Mouse (Mus musculus): ENCODE measurements around the gene Mypop.

Gene Mypop

DNA sequence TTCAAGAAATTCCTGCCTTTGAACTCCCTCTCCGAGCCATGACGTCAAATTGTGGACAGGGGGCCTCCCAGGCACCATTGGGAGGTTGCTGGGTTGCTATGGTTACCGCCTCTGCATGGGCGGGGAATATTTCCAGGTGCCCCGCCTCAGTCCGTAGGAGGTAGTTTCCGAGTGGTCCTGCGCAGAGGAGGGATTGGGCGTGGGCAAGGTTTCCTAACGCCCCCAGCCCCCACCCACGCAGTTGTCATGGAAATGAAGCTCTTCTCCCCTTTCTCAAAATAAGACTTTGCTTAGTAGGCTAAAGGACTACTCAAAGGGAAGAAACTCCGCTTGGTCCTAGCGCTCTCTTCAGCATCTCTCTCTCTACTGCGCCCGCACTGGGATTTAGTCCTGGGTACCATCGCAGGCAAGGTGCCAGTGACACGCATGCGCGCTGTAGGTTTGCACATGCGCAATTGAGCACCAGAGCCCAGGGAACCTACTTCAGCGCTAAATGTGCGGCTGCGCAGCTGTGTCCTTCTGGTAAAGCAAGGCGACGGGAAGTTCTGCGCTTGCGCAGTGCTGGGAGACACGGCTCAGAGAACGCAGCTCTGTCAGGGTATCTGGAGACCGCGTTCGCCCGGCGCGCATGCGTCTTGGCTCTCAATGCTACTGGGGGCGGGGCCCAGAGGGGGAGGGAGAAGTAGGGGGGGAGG lies at the start of gene Mypop:
Gene Mypop (plus strand): TSS at position 645 of the 695 bp plus-strand sequence.
- DNase-seq (ENCODE audit: low read depth, low spot score) = peak; percentile 99

DNA sequence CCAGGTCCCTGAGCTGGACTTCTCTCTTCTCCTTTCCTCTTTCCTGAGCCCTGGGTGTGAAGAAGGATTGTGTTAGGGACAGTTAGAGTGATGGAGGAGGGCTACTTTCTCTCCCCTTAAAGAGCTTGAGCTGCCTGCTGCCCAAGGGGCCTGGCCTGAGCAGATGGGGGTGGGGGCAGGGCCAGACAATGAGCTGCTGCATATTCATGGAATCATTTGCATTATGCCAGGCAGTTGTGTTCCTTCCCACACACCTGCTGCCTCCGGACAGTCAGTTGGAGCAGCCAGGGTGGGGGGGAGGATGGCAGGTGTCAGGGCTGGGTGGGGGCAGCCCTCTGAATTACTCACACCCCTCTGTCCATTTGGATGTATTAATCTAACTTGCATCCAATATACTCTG lies 48.7 kb upstream of the Mypop start:
- DNase-seq (ENCODE audit: low read depth, low spot score) = no peak

DNA sequence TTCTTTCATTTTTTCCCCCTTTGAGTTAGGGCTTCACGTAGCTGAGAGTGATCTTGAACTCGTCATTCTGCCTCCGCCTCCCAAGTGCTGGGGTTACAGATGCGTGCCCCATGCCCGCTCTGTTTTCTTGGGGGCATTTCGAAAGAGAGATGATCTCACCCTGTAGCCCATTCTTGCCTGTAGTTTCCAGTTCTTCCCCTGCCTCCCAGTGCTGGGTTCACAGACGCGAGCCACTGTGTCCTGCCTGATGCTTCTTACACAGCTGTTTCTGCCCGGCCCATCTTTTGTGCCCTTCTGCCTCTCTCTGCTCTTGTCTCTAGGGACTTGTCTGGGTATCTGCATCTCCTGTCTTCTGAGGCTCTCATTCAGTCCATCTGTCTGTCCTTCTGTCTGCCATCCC lies 48.2 kb upstream of the Mypop start:
- DNase-seq (ENCODE audit: low read depth, low spot score) = no peak

DNA sequence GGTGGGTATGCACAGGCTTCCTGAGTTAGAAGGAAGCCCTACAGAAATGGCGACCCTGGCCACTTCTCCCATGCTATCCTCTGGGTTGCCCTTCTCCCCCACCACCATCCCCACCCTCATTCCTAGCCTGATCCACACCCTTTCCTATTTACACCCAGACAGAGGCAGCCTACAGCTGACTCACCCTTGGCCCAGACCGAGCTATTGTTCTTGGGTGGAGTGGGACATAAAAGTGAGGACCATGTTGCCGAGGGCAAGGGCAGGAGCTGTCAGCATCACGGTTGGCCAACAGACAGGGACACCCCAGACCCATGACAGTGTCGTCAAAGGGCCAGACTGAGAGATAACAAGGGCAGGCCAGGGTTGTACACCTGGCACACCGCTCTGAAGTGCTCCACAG lies 42.9 kb upstream of the Mypop start:
- DNase-seq (ENCODE audit: low read depth, low spot score) = no peak

DNA sequence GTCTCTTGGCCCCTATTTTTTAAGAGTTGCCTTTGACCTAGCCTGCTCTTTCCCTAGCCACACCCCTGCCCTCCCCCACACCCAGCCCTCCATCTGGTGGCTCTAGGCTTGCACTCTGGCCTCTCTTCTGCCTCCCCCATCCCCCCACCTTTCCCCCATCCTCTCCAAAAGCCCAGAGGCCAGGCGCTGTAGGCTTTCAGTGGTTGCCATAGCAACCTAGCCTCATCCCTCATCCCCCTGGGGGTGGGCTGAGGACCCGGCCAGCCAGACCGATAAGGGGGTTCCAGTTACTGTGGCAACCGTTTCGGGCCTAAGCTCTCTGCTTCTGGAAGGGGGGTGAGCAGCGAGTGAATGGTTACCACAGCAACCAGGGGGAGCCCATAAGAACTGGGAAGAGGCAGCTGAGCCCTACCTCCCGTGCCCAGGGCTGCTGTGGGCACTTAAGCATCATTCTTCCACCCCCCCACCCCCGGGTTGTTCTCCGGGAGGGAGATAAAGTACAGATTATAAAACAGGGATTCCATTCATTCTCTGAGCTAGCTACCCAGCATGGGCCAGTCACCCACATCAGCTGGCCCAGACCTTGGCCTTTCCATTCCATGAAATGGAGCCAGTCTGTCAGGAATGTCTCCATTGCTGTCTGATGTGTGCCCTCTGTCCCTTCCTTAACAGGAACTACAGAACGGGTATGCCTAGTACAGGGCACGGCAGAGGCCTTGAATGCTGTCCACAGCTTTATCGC lies 41.1 kb upstream of the Mypop start:
- DNase-seq (ENCODE audit: low read depth, low spot score) = no peak

DNA sequence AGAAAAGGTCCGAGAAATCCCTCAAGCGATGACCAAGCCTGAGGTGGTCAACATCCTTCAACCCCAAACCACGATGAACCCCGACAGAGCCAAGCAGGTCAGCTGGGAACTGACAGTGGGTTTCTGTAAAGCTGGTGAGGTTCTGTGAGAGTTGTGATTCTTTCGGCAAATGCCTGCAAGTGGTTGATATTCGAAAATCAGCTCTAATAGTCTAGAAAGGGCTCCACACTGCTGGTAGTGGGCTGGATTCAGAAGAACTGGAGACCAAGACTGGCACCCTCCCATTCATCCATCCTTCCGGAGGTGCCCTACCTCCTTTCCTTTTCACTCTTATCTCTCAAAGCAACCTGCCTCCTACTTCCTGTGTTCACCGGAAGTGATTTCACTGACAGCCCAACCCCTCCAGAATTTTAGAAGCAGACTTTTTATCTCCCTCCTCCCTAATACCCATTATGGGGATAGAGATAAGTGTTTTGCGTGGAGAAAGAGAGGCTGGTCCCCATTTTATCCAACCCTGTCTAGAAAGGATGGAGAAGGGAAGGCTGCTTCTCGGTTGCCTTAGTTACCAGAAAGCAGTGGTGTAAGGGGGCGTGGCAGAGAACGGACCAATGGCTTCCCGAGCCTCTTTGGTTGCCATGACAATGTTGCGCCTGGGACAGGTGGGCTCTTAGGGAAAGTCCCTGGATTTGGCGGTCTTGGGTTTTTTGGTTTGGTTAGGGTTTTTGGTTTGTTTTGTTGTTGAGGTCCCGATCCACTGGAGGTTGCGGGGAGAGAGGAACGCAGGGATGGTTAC lies 40.3 kb upstream of the Mypop start:
- no peak for DNase-seq (ENCODE audit: low read depth, low spot score)

DNA sequence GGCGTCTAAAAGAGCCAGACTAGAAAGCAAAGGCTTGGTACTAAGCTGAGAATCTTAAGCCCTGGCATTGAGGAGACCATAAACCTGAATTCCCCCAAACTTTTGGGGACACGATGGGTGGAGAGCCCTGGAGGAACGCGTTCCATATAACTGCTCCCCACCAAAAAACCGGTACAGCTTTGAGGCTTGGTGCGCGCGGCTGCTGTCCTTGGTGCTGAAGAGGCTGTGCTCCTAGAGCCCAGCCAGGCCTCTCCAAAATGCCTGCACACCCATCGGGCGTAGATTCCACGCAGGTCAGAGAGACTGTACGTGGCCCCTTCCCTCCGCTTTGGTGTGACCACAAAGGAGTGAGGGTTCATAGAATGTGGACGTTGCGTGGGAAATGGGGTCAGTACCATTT lies 39.6 kb upstream of the Mypop start:
- DNase-seq (ENCODE audit: low read depth, low spot score) = peak; percentile 22

DNA sequence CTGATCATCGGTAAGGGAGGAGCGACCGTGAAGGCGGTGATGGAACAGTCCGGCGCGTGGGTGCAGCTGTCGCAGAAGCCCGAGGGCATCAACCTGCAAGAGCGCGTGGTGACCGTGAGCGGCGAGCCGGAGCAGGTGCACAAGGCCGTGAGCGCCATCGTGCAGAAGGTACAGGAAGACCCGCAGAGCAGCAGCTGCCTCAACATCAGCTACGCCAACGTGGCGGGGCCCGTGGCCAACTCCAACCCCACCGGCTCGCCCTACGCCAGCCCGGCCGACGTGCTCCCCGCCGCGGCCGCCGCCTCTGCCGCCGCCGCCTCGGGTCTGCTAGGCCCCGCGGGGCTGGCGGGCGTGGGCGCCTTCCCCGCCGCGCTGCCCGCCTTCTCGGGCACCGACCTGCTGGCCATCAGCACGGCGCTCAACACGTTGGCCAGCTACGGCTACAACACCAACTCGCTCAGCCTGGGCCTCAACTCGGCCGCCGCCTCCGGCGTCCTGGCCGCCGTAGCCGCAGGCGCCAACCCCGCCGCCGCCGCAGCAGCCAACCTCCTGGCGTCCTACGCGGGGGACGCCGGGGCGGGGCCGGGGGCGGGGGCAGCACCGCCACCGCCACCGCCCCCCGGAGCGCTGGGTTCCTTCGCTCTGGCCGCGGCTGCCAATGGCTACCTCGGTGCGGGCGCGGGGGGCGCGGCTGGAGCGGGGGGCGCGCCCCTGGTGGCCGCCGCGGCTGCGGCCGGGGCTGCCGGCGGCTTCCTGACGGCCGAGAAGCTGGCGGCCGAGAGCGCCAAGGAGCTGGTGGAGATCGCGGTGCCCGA lies 33.3 kb upstream of the Mypop start:
- peak; percentile 39 for DNase-seq (ENCODE audit: low read depth, low spot score)

DNA sequence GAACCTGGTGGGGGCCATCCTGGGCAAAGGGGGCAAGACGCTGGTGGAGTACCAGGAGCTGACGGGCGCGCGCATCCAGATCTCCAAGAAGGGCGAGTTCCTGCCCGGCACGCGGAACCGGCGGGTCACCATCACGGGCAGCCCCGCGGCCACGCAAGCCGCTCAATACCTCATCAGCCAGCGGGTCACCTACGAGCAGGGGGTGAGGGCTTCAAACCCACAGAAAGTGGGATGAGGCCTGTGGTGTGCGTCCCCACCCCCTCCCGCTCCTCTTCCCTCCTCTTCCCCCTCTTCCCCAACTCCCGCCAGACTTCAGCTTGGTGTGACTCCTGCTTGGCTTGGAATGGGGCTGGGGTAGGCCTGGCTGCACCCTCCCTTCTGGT lies 32.7 kb upstream of the Mypop start:
- no peak for DNase-seq (ENCODE audit: low read depth, low spot score)

DNA sequence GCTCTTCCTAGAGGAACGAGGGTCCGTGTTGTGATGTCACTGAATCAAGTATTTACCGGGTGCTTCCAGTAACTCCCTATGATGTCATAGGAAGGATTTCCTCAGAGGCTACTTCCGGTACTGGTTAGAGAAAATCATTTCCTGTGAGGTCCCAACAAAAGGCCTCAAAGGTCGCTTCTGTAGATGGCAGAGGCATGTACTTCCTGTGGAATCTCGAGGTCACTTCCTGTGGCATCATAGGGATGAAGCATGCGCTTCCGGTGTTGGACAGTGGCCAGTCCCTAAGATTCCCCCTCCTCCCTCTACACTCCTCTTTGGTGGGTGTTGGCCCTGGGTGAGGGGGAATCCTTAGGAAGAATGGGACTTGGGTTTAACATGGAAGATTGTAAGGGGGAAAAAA lies 31.6 kb upstream of the Mypop start:
- no peak for DNase-seq (ENCODE audit: low read depth, low spot score)

DNA sequence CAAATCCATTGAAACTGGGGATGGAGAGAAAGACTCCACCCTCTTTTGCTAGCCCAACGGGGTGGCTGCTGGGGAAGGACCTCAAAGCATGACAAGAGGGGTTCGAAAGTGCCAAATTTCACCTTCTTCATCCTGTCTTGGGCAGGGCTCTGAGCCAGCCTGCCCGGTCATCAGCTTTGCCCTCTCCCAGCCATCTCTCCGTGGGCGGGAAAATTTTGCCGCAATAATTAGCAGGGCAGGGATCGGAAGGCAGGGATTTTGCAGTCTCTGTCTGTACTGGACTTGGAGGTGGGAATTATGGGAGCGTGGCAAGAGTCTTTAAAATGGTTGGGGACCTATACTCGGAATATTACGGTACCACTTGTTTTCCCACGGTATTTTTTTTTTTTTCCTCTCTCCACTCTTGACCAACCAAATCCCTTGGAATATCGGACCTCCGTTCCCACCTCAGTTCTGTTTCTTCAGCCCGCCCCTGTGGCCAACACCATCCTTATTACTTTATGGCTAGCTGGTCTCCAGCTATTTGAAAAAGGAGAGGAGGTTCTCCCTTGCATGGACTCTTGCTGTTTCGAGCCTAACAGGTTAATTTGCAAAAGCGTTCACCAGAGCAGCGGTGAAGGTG lies 28.8 kb upstream of the Mypop start:
- DNase-seq (ENCODE audit: low read depth, low spot score) = no peak

DNA sequence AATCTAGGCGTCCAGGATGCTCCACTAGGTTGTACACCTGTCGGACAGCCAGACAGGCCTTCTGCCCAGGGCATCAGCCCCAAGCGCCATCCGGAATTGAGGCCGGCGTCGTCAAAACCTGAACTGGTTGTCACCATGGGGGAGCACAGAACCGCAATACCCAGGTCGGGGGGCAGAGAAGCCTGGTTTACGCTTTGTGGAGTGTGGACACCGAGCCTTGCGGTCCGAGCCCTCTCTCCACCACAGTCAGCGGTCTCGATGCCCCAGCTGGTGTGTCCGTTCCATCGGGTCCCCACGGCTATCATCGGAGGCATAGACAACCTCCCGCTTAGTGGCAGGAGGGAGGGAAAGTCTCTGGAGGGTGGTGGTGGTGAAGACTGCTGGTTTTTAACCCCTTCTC lies 28.2 kb upstream of the Mypop start:
- DNase-seq (ENCODE audit: low read depth, low spot score) = no peak

DNA sequence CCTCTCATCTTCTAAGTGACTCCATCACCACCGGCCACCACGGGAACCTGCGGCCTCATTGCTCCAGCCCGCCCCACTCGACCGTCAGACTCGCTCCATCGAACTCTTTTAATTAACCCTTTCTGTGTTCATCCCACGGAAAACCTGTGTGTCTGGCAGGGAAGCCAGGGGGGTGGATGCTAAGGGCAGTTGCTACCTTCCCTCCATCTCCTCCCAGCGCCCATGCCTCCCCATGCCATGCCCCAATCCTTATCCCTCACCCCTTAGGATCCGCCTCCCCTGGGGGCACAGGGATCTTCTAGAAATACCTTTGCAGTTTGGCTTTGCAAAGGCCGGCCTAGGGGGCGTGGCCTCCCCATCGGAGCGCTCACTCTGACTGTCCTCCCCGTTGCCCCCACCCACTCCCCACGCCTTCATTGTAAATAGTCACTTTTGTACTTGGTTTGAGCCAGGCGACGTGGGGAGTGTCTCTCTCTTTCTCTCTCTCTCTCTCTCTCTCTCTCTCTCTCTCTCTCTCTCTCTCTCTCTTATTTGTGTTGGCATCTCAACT lies 27.7 kb upstream of the Mypop start:
- DNase-seq (ENCODE audit: low read depth, low spot score) = no peak

DNA sequence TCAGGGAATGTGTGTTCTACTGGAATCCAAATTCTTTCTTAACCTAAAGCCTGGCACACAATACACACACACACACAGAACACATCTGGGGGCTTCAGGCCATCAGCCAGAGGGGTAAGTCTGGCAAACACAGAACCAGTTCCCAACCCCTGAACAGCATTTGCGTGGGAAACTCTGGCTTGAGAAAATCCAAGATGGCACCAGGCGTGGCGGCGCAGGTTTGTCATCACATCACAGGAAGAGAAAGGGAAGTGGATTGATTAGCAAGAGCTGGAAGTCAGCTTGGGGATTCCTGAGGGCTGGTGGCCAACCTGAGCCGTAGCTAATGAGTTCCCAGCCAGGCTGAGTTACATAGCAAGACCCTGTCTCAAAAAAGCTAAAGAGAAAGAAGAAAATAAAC lies 25.7 kb upstream of the Mypop start:
- no peak for DNase-seq (ENCODE audit: low read depth, low spot score)

DNA sequence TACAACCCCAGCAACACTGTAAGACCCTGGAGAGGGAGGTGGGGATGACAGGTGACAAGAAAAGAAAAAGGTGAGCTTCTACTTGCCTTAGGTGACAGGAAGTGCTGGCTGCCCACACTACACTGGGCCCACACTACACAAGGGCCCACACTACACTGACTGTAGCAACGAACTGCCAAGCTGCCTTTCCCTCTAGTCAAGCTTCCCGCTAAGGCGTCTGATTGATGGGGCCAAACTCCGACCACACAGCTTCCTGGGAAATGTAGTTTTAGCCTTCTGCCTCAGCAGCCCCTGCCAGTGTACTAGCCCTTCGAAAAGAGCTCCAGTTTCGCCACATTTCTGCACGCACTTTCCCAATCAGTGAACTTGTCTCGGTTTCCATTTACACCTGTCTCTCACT lies 23.4 kb upstream of the Mypop start:
- DNase-seq (ENCODE audit: low read depth, low spot score) = no peak

DNA sequence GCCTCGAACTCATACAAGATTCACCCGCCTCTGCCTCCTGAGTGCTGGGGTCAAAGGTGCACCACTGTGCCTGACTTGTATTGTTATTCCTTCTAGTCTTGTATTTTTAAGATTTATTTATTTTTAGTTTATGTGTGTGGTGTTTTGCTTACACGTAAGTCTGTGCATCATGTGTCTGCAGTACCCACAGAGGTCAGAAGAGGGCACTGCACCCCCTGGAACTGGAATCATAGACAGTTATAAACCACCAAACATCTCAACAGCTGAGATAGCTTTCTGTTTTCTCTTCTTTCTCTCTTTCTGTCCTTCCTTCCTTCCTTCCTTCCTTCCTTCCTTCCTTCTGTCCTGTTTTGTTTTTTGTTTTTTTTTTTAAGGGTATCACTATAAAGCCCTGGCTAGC lies 20.1 kb upstream of the Mypop start:
- no peak for DNase-seq (ENCODE audit: low read depth, low spot score)

DNA sequence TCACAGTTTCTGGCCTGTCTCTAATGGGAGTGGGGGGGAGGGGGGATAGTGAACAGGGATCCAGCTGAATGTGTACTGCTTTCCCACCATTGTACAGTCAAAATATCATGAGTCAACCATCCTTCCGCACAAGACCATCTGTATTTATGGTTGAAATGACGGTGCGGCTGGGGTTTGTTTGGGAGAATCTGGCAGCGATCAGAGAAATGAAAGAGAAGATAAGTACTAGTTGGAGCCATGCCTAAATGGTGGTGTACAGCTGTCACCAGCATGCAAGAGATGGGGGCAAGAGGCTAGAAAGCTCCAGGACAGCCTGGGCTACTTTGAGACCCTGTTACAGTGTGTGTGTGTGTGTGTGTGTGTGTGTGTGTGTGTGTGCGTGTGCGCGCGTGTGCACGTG lies 12.7 kb upstream of the Mypop start:
- DNase-seq (ENCODE audit: low read depth, low spot score) = no peak

DNA sequence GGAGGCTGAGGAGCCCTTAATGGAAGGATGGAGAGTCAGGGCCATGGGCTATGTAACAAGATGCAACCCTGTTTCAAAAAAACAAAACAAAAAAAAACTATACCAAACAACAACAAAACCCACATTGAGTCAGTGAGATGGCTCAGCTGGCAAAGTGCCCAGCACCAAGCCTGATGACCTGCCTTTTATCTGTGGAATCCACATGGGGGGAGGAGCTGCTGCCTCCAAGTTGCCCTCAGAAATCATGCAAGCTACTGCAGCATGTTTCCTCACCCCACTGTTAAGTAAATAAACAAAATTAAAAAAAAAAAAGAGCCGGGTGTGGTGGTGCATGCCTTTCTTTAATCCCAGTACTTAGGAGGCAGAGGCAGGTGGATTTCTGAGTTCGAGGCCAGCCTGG lies 4.5 kb upstream of the Mypop start:
- no peak for DNase-seq (ENCODE audit: low read depth, low spot score)

DNA sequence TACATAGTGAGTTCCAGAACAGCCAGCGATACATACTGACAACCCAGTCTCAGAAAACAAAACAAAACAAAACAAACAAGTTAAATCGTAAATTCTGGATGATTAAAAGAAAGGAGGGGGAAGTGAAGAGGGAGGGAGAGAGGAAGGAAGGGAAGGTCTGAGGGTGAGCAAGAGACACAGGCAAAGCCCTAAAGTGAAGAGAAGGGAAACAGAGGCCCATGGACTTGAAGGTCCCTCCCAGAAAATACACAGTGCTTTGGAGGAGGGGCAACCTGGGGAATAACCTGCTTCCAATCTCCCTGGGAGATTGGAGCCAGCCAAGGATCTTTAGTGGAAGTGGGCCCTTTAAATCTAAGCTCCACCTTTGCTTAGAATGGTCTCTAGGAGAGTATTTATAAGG lies 3.9 kb upstream of the Mypop start, which contains the start of gene Nanos2:
Gene Nanos2 (plus strand): TSS at position 301 of the 400 bp plus-strand sequence.
- no peak for DNase-seq (ENCODE audit: low read depth, low spot score)

DNA sequence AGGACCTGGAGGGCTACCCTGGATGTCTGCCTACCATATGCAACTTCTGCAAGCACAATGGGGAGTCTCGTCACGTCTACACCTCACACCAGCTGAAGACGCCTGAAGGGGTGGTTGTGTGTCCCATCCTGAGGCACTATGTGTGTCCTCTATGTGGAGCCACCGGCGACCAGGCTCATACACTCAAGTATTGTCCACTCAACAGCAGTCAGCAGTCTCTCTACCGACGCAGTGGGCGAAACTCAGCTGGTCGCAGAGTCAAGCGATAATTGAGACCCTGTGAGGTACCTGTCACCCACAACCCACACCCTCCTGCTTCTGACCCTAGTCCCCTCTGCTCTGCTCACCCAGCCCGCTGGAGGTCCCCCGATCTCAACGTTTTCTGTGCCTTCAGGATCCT lies 3.3 kb upstream of the Mypop start:
- DNase-seq (ENCODE audit: low read depth, low spot score) = no peak

DNA sequence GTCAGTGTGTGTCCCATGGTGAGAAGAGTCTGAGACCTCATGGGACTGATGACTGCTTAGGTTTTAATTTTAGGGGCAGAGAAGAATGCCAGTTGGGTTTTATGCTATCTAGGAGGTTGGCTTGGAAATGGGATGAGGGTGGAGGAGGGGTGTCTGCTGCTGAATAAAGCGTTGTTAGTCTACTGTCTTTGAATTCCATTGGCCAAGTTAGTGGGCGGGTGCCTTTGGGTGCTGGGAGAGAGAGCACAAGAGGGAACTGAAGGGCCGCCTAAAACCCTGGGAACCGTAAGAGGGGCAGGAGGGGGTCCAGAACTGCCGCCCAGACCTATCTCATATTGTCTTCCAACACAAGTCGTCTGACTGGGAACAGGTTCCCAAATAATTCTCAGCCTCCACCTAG lies 2.3 kb upstream of the Mypop start:
- no peak for DNase-seq (ENCODE audit: low read depth, low spot score)
